Mouse (Mus musculus): Measurements from ENCODE around the gene Rrp12.
"Not testable (repeated sequence)": the region's sequence is repeated elsewhere in the genome, so short reads cannot be mapped to it uniquely, and the experiment has no call there.

The Rrp12 gene

GRCm38 (mm10) chr19:41895460-41896318, at the start of gene Rrp12:
TSS of gene Rrp12 (minus strand) at chr19:41896173.
- DNase-seq (ENCODE audit: low spot score) = peak; percentile 96

- DNase-seq (ENCODE audit: low spot score) = no peak
Measured at GRCm38 (mm10) chr19:41943841-41944240, 47.9 kb upstream of the Rrp12 start.

GRCm38 (mm10) chr19:41938539-41938938, 42.6 kb upstream of the Rrp12 start:
- DNase-seq (ENCODE audit: low spot score) = no peak

- no peak for DNase-seq (ENCODE audit: low spot score)
Measured at GRCm38 (mm10) chr19:41935921-41936320, 39.9 kb upstream of the Rrp12 start.

- DNase-seq (ENCODE audit: low spot score) = no peak
Measured at GRCm38 (mm10) chr19:41934124-41934523, 38.2 kb upstream of the Rrp12 start.

GRCm38 (mm10) chr19:41933179-41934086, 37.5 kb upstream of the Rrp12 start, which contains the start of the genes Exosc1 and Zdhhc16:
TSS of gene Exosc1 (minus strand) at chr19:41933423.
TSS of gene Zdhhc16 (plus strand) at chr19:41933480.
- peak; percentile 99 for DNase-seq (ENCODE audit: low spot score)

DNA sequence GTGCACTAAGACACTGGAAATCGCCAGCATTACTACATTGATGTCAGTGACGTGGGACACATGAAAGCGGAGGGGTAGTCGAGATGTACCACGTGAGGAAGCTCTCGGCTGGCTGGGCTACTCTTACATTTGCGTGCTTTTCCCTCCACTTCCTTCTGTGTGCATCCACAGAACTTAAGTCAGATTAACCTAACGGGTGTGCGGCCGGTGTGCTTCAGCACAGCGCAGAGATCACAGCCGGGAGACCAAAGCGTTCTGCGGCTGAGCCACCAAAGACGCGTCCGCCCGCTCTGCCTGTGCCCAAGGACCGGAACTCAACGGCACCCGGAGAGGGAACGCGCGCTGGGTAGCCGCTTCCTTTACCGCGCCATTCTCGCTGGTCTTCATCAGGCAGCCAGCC, 36.7 kb upstream of the Rrp12 start:
- DNase-seq (ENCODE audit: low spot score) = peak; percentile 20

- no peak for DNase-seq (ENCODE audit: low spot score)
Measured at GRCm38 (mm10) chr19:41920412-41921067, 24.6 kb upstream of the Rrp12 start.

- no peak for DNase-seq (ENCODE audit: low spot score)
Measured at GRCm38 (mm10) chr19:41919471-41919870, 23.5 kb upstream of the Rrp12 start.

- DNase-seq (ENCODE audit: low spot score) = no peak
Measured at GRCm38 (mm10) chr19:41916853-41917252, 20.9 kb upstream of the Rrp12 start.

- DNase-seq (ENCODE audit: low spot score) = no peak
Measured at GRCm38 (mm10) chr19:41915294-41915693, 19.3 kb upstream of the Rrp12 start.

GRCm38 (mm10) chr19:41914592-41914882, 18.6 kb upstream of the Rrp12 start:
- not testable (repeated sequence) for DNase-seq (ENCODE audit: low spot score)

DNA sequence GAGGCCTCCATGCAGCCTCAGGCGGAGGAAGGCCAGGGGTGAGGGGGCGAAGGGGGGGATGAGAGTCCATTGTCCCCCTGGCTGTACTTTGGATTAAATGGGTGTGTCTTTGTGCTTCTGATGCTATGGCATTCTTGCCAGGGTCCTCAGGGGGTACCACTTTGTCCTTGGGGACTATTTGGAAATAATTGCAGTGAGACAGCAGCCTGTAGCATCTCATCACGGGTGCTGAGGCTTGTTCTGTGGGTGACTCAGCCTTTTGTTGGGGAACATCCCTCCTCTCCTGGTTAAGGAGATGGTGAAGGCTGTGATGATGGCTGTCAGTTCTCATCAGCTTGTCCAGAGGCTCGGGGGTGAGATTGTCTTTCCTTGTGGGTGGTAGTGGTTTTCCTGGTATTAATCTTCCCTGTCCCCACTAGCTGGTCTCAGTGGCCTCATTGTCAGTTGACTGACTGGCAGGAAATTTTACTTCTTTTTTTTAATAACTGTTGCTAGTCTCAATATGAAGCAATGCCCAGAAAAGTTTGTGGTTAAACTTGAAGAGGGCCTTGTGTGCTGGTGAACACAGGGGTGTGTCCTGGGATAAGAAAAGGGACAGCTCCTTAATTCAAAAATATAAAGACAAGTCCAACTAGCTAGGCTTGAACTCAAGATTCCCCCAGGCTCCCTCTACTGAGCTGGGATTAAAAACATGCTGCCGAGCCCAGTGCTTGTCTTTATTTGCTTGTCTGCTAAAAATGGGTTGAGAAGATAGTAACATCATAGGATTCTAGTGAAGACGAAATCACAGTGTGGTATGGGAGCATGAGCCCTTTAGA, 18.0 kb upstream of the Rrp12 start:
- no peak for DNase-seq (ENCODE audit: low spot score)

GRCm38 (mm10) chr19:41912121-41913080, 16.4 kb upstream of the Rrp12 start:
- peak; percentile 47 for DNase-seq (ENCODE audit: low spot score)

DNA sequence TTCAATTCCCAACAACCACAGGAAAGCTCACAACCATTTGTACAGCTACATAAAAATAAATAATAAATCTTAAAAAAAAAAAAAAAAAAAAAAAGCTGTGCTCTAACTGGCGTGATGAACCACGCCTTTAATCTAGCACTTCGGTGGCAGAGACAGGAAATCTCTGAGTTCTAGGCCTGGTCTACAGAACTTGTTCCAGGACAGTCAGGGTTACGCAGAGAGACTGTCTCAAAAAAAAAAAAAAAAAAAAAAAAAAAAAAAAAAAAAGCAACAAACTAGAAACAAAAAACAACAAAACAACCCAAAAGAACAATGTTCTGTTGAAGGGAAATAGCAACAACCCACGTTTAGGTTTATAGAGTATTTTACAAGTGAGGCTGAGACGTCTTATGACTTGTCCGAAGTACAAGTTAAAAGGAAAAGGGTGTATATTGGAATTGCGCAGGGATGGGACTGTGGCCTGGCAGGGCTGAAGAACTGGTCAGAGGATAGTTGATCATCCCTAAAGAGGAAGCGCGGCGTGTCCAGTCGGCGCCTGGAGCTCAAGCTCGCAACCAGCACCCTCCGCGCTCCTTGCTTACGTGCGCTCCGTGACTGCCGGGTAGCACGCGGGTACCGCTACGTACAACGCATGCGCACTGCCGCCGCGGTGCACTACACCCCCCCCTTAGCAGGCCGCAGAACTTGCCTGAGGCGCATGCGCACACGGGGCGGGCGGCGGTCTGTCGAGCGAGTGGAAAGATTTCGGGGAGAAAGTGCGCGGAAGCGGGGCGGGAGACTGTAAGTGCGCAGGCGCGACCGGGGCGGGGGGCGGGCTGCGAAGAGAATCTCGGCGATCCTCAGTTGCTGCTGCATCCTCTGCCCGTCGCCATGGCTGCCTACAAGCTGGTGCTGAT, 15.5 kb upstream of the Rrp12 start, which contains the start of gene Pgam1:
TSS of gene Pgam1 (plus strand) at position 746 of the 896 bp plus-strand sequence.
- DNase-seq (ENCODE audit: low spot score) = peak; percentile 99

GRCm38 (mm10) chr19:41910396-41910795, 14.4 kb upstream of the Rrp12 start:
- no peak for DNase-seq (ENCODE audit: low spot score)

- DNase-seq (ENCODE audit: low spot score) = no peak
Measured at GRCm38 (mm10) chr19:41908736-41909135, 12.8 kb upstream of the Rrp12 start.

- DNase-seq (ENCODE audit: low spot score) = no peak
Measured at GRCm38 (mm10) chr19:41907079-41907760, 11.2 kb upstream of the Rrp12 start.
